Mouse (Mus musculus): Measurements from ENCODE around the gene Rps27rt. TPM values are rescaled to one million over a fixed set of nuclear protein-coding genes. Genes with fewer than 3 reads are reported as not detected.
"Not testable (repeated sequence)": the region's sequence is repeated elsewhere in the genome, so short reads cannot be mapped to it uniquely, and the experiment has no call there.

Rps27rt gene
- polyA plus RNA-seq, 1 experiment from 2014 or later: 268 TPM

- Histone ChIP-seq H3K9me3 (no peaks in the 10 kb centered on the region), H3K36me3 (no peaks in the 10 kb centered on the region), H3K27ac (peak within 1 kb of the TSS; percentile 91), H3K27me3 (peaks cover 33% of the 10 kb centered on the region), H3K9ac (peak within 1 kb of the TSS; percentile 90), H3K4me3 (peak within 1 kb of the TSS; percentile 77), H3K4me2 (peak within 1 kb of the TSS; percentile 85), H3K4me1 (replicated peaks) (peaks cover 27% of the 10 kb centered on the region)
- peak; percentile 84 for ATAC-seq (ENCODE audit: low FRiP score)
- WGBS: under 1% methylated on average over 50 of the region's 86 CpGs
These were observed 4.0 kb downstream of the Rps27rt start, which contains the start of gene Osbpl10 for GRCm38 (mm10) chr9:114978281-114979111. Gene Osbpl10, plus strand, starts transcription at chr9:114978569.

GRCm38 (mm10) chr9:114977461-114978280, 4.9 kb downstream of the Rps27rt start:
- peaks cover 33% of the 10 kb centered on the region for H3K27me3 ChIP-seq
- H3K4me3 ChIP-seq: peak overlapping the region; percentile 77
- H3K9me3 ChIP-seq: no peaks in the 10 kb centered on the region
- ATAC-seq (ENCODE audit: low FRiP score): peak; percentile 79
- peaks cover 27% of the 10 kb centered on the region for H3K4me1 ChIP-seq (replicated peaks)
- peak overlapping the region; percentile 85 for H3K4me2 ChIP-seq
- H3K36me3 ChIP-seq: no peaks in the 10 kb centered on the region
- whole genome bisulfite sequencing: 6% methylated on average over 31 of the region's 31 CpGs
- peak overlapping the region; percentile 91 for H3K27ac ChIP-seq
- peak overlapping the region; percentile 90 for H3K9ac ChIP-seq

- H3K27ac ChIP-seq; H3K27me3 ChIP-seq; H3K9ac ChIP-seq; H3K4me2 ChIP-seq; H3K4me1 ChIP-seq (replicated peaks); H3K4me3 ChIP-seq; H3K36me3 ChIP-seq; ATAC-seq (ENCODE audit: low FRiP score); H3K9me3 ChIP-seq: not testable (repeated sequence)
- 83% methylated on average over 7 of the region's 7 CpGs for WGBS
These were observed 16.3 kb downstream of the Rps27rt start for GRCm38 (mm10) chr9:114966286-114966685.

GRCm38 (mm10) chr9:114964093-114964492, 18.4 kb downstream of the Rps27rt start:
- Histone ChIP-seq H3K36me3 (no peaks in the 10 kb centered on the region), H3K4me3 (no peak overlapping the region), H3K9me3 (0 out of 2 replicates have a peak, but pooled peaks cover 3% of the 10 kb centered on the region), H3K4me2 (no peak overlapping the region), H3K9ac (no peak overlapping the region), H3K27me3 (no peaks in the 10 kb centered on the region), H3K4me1 (replicated peaks) (no peaks in the 10 kb centered on the region), H3K27ac (no peak overlapping the region)
- 53% methylated on average over 3 of the region's 3 CpGs for WGBS
- no peak for ATAC-seq (ENCODE audit: low FRiP score)

- H3K27ac ChIP-seq: no peak overlapping the region
- no peaks in the 10 kb centered on the region for H3K36me3 ChIP-seq
- 0 out of 2 replicates have a peak, but pooled peaks cover 3% of the 10 kb centered on the region for H3K9me3 ChIP-seq
- H3K9ac ChIP-seq: no peak overlapping the region
- WGBS: 87% methylated on average over 6 of the region's 6 CpGs
- H3K4me1 ChIP-seq (replicated peaks): no peaks in the 10 kb centered on the region
- no peak overlapping the region for H3K4me3 ChIP-seq
- ATAC-seq (ENCODE audit: low FRiP score): no peak
- H3K4me2 ChIP-seq: no peak overlapping the region
- no peaks in the 10 kb centered on the region for H3K27me3 ChIP-seq
These were observed 21.7 kb downstream of the Rps27rt start for GRCm38 (mm10) chr9:114960844-114961243.

GRCm38 (mm10) chr9:114960043-114960789, 22.3 kb downstream of the Rps27rt start:
- no peaks in the 10 kb centered on the region for H3K36me3 ChIP-seq
- H3K9me3 ChIP-seq: 0 out of 2 replicates have a peak, but pooled peaks cover 3% of the 10 kb centered on the region
- no peak for ATAC-seq (ENCODE audit: low FRiP score)
- 80% methylated on average over 4 of the region's 4 CpGs for WGBS
- no peaks in the 10 kb centered on the region for H3K4me1 ChIP-seq (replicated peaks)
- H3K4me2 ChIP-seq: no peak overlapping the region
- no peak overlapping the region for H3K9ac ChIP-seq
- H3K4me3 ChIP-seq: no peak overlapping the region
- no peak overlapping the region for H3K27ac ChIP-seq
- H3K27me3 ChIP-seq: no peaks in the 10 kb centered on the region

- H3K9ac ChIP-seq: no peak overlapping the region
- no peak for ATAC-seq (ENCODE audit: low FRiP score)
- 41% methylated on average over 5 of the region's 5 CpGs for WGBS
- no peak overlapping the region for H3K27ac ChIP-seq
- no peaks in the 10 kb centered on the region for H3K36me3 ChIP-seq
- no peaks in the 10 kb centered on the region for H3K27me3 ChIP-seq
- H3K4me3 ChIP-seq: no peak overlapping the region
- no peak overlapping the region for H3K4me2 ChIP-seq
- no peaks in the 10 kb centered on the region for H3K4me1 ChIP-seq (replicated peaks)
- H3K9me3 ChIP-seq: no peaks in the 10 kb centered on the region
These were observed 25.6 kb downstream of the Rps27rt start for GRCm38 (mm10) chr9:114956945-114957344.

GRCm38 (mm10) chr9:114955340-114955739, 27.2 kb downstream of the Rps27rt start:
- H3K27me3 ChIP-seq: no peaks in the 10 kb centered on the region
- no peak overlapping the region for H3K4me3 ChIP-seq
- H3K36me3 ChIP-seq: no peaks in the 10 kb centered on the region
- H3K4me1 ChIP-seq (replicated peaks): no peaks in the 10 kb centered on the region
- no peaks in the 10 kb centered on the region for H3K9me3 ChIP-seq
- no peak overlapping the region for H3K27ac ChIP-seq
- WGBS: 90% methylated on average over 11 of the region's 11 CpGs
- no peak for ATAC-seq (ENCODE audit: low FRiP score)
- no peak overlapping the region for H3K9ac ChIP-seq
- no peak overlapping the region for H3K4me2 ChIP-seq

- no peaks in the 10 kb centered on the region for H3K27me3 ChIP-seq
- H3K4me2 ChIP-seq: no peak overlapping the region
- no peak overlapping the region for H3K27ac ChIP-seq
- ATAC-seq (ENCODE audit: low FRiP score): no peak
- no peaks in the 10 kb centered on the region for H3K9me3 ChIP-seq
- H3K4me1 ChIP-seq (replicated peaks): no peaks in the 10 kb centered on the region
- no peak overlapping the region for H3K4me3 ChIP-seq
- H3K9ac ChIP-seq: no peak overlapping the region
- H3K36me3 ChIP-seq: no peaks in the 10 kb centered on the region
- WGBS: 37% methylated on average over 1 of the region's 1 CpGs
These were observed 29.7 kb downstream of the Rps27rt start for GRCm38 (mm10) chr9:114952866-114953265.

GRCm38 (mm10) chr9:114948395-114948794, 34.1 kb downstream of the Rps27rt start:
- no peak for ATAC-seq (ENCODE audit: low FRiP score)

GRCm38 (mm10) chr9:114945576-114945975, 37.0 kb downstream of the Rps27rt start:
- no peak overlapping the region for H3K27ac ChIP-seq
- no peaks in the 10 kb centered on the region for H3K4me1 ChIP-seq (replicated peaks)
- H3K4me2 ChIP-seq: no peak overlapping the region
- no peak for ATAC-seq (ENCODE audit: low FRiP score)
- no peaks in the 10 kb centered on the region for H3K9me3 ChIP-seq
- H3K27me3 ChIP-seq: no peaks in the 10 kb centered on the region
- H3K36me3 ChIP-seq: no peaks in the 10 kb centered on the region
- WGBS: 88% methylated on average over 6 of the region's 6 CpGs
- H3K9ac ChIP-seq: no peak overlapping the region
- H3K4me3 ChIP-seq: no peak overlapping the region

More at GRCm38 (mm10) chr9:114948395-114948794, 34.1 kb downstream of the Rps27rt start:
- Histone ChIP-seq H3K4me1 (replicated peaks) (no peaks in the 10 kb centered on the region), H3K9me3 (no peaks in the 10 kb centered on the region), H3K27me3 (no peaks in the 10 kb centered on the region), H3K9ac (no peak overlapping the region), H3K4me3 (no peak overlapping the region), H3K4me2 (no peak overlapping the region), H3K27ac (no peak overlapping the region), H3K36me3 (no peaks in the 10 kb centered on the region)
- WGBS: 54% methylated on average over 5 of the region's 5 CpGs

- H3K36me3 ChIP-seq: no peaks in the 10 kb centered on the region
- 94% methylated on average over 3 of the region's 3 CpGs for WGBS
- H3K27ac ChIP-seq: no peak overlapping the region
- no peaks in the 10 kb centered on the region for H3K27me3 ChIP-seq
- H3K4me3 ChIP-seq: no peak overlapping the region
- ATAC-seq (ENCODE audit: low FRiP score): no peak
- H3K9me3 ChIP-seq: no peaks in the 10 kb centered on the region
- no peak overlapping the region for H3K4me2 ChIP-seq
- H3K4me1 ChIP-seq (replicated peaks): no peaks in the 10 kb centered on the region
- H3K9ac ChIP-seq: no peak overlapping the region
These were observed 37.9 kb downstream of the Rps27rt start for GRCm38 (mm10) chr9:114944642-114945041.
